Comparison of ENCODE assay signal across 8 mouse cellular contexts in genomic region chr17:13867475-13867874, GRCm38 (mm10).
A peak's percentile ranks its signal among the peaks of the same experiment; 100 is the strongest.
DNase-seq lines count a peak whose midpoint lies in the region; ATAC-seq lines count a peak whose summit lies in the region.

No protein-coding gene starts in this region.

- H3K9me3 ChIP-seq in intestine, embryonic 14.5 days (ENCODE audit: control insufficient read depth, low read length) = no peaks in the 10 kb centered on the region
- H3K9me3 ChIP-seq in liver, embryonic 15.5 days (replicated peaks) = no peaks in the 10 kb centered on the region
- no peaks in the 10 kb centered on the region for H3K9me3 ChIP-seq in stomach, embryonic 16.5 days (replicated peaks; ENCODE audit: control insufficient read depth, low read length)

- H3K27ac ChIP-seq in intestine, embryonic 14.5 days (ENCODE audit: low read depth) = peak overlapping the region; percentile 19; the same call in 1 of the 2 replicates
- no peak overlapping the region for H3K27ac ChIP-seq in liver, embryonic 15.5 days (replicated peaks)
- H3K27ac ChIP-seq in stomach, embryonic 16.5 days (ENCODE audit: low read length) = peak overlapping the region; percentile 70

- peaks cover 4% of the 10 kb centered on the region; the same call in 1 of the 2 replicates for H3K4me1 ChIP-seq in intestine, embryonic 14.5 days (replicated peaks; ENCODE audit: control insufficient read depth, insufficient read depth, low read length)
- no peaks in the 10 kb centered on the region for H3K4me1 ChIP-seq in liver, embryonic 15.5 days (replicated peaks)
- H3K4me1 ChIP-seq in stomach, embryonic 16.5 days (ENCODE audit: control insufficient read depth, insufficient read depth, low read length) = peaks cover 8% of the 10 kb centered on the region

- DNase-seq in ovary, postnatal 36 days (ENCODE audit: low spot score) = peak; percentile 24
- no peak for DNase-seq in ovary, postnatal 10 days (ENCODE audit: low spot score)
- peak; percentile 55 for DNase-seq in intestine, embryonic 14.5 days (ENCODE audit: low spot score)
- no peak for DNase-seq in left cerebral cortex, adult 11 months (ENCODE audit: low spot score)
- no peak for DNase-seq in adipocyte (ENCODE audit: low spot score)
- DNase-seq in gastrocnemius, postnatal 4 days (ENCODE audit: low spot score in 2 of 2) = no peak

- no peak overlapping the region for H3K4me3 ChIP-seq in intestine, embryonic 14.5 days (ENCODE audit: low read depth, low read length)
- no peak overlapping the region for H3K4me3 ChIP-seq in liver, embryonic 15.5 days (replicated peaks)
- no peak overlapping the region for H3K4me3 ChIP-seq in stomach, embryonic 16.5 days (replicated peaks; ENCODE audit: low read length)

- H3K4me2 ChIP-seq in intestine, embryonic 14.5 days (ENCODE audit: low read length) = 0 out of 2 replicates have a peak overlapping the region, but pooled peaks have one; percentile 21
- H3K4me2 ChIP-seq in liver, embryonic 15.5 days = 0 out of 2 replicates have a peak overlapping the region, but pooled peaks have one; percentile 30
- H3K4me2 ChIP-seq in stomach, embryonic 16.5 days (ENCODE audit: low read depth, low read length) = peak overlapping the region; percentile 38; the same call in 1 of the 2 replicates

- H3K9ac ChIP-seq in intestine, embryonic 14.5 days (ENCODE audit: low read length) = no peak overlapping the region
- no peak overlapping the region for H3K9ac ChIP-seq in liver, embryonic 15.5 days
- no peak overlapping the region for H3K9ac ChIP-seq in stomach, embryonic 16.5 days (ENCODE audit: low read length)

- H3K27me3 ChIP-seq in intestine, embryonic 14.5 days (replicated peaks; ENCODE audit: control insufficient read depth, insufficient read depth, low read length) = no peaks in the 10 kb centered on the region
- no peaks in the 10 kb centered on the region for H3K27me3 ChIP-seq in liver, embryonic 15.5 days
- no peaks in the 10 kb centered on the region for H3K27me3 ChIP-seq in stomach, embryonic 16.5 days (ENCODE audit: control insufficient read depth, insufficient read depth, low read length)

- 47% methylated on average over 6 of the region's 6 CpGs for WGBS in intestine, embryonic 14.5 days
- 35% methylated on average over 6 of the region's 6 CpGs for WGBS in liver, embryonic 15.5 days (ENCODE audit: insufficient replicate concordance)
- WGBS in stomach, embryonic 16.5 days = 40% methylated on average over 6 of the region's 6 CpGs

- peak; percentile 88 for ATAC-seq in intestine, embryonic 14.5 days (replicated peaks; ENCODE audit: low FRiP score, low TSS enrichment, low read depth)
- no peak; the same call in 1 of the 2 replicates for ATAC-seq in liver, embryonic 15.5 days (ENCODE audit: insufficient read depth)
- peak; percentile 89 for ATAC-seq in stomach, embryonic 16.5 days (ENCODE audit: insufficient read depth, low FRiP score)

- peaks cover 19% of the 10 kb centered on the region; the same call in 1 of the 2 replicates for H3K36me3 ChIP-seq in intestine, embryonic 14.5 days (ENCODE audit: control insufficient read depth, insufficient read depth, low read length)
- H3K36me3 ChIP-seq in liver, embryonic 15.5 days (replicated peaks) = no peaks in the 10 kb centered on the region
- H3K36me3 ChIP-seq in stomach, embryonic 16.5 days (ENCODE audit: control insufficient read depth, insufficient read depth, low read length) = peaks cover 4% of the 10 kb centered on the region; the same call in 1 of the 2 replicates

Comparison
In these comparisons a context has a peak if more than half of its experiments do, and no peak if none do; other contexts are left out.
1. DNase-seq: peak in ovary, postnatal 36 days (single experiment) and intestine, embryonic 14.5 days (single experiment); none in ovary, postnatal 10 days (single experiment), left cerebral cortex, adult 11 months (single experiment), adipocyte (single experiment) and gastrocnemius, postnatal 4 days (0 of 2).
2. Peak in every context shown above with its lines, with median percentiles within 50 percentile points of each other: H3K4me2 ChIP-seq.